In genomic region chr8:61225581-61226395, GRCm38 (mm10) we compare ENCODE assay signal across 8 mouse cellular contexts. TPM values are rescaled to one million over a fixed set of nuclear protein-coding genes. Genes with fewer than 3 reads are reported as not detected.
DNase-seq lines count a peak whose midpoint lies in the region; ATAC-seq and TF ChIP-seq lines count a peak whose summit lies in the region.

No protein-coding gene starts in this region.

- H3K36me3 ChIP-seq in intestine, embryonic 15.5 days = no peaks in the 10 kb centered on the region
- H3K36me3 ChIP-seq in liver, embryonic 15.5 days (replicated peaks) = no peaks in the 10 kb centered on the region

- H3K4me3 ChIP-seq in brown adipose tissue, adult 24 weeks (ENCODE audit: insufficient read depth, low read depth, low read length) = peak overlapping the region; percentile 92
- peak overlapping the region; percentile 95 for H3K4me3 ChIP-seq in embryonic fibroblast, embryonic 13.5 days (ENCODE audit: insufficient read depth, low read length)
- H3K4me3 ChIP-seq in intestine, embryonic 15.5 days (replicated peaks) = peak overlapping the region; percentile 83
- no peak overlapping the region for H3K4me3 ChIP-seq in liver, embryonic 15.5 days (replicated peaks)

- 42% methylated on average over 20 of the region's 20 CpGs for WGBS in intestine, embryonic 15.5 days
- 61% methylated on average over 20 of the region's 20 CpGs for WGBS in liver, embryonic 15.5 days (ENCODE audit: insufficient replicate concordance)

- DNase-seq in natural killer cell, adult 2 months (ENCODE audit: low spot score in 2 of 2) = no peak
- no peak for DNase-seq in frontal cortex, postnatal 36 days (ENCODE audit: low spot score in 2 of 2)
- no peak for DNase-seq in spleen, postnatal 36 days (ENCODE audit: low spot score in 2 of 2)

- no peaks in the 10 kb centered on the region for H3K9me3 ChIP-seq in intestine, embryonic 15.5 days
- H3K9me3 ChIP-seq in liver, embryonic 15.5 days (replicated peaks) = no peaks in the 10 kb centered on the region

- peak overlapping the region; percentile 79 for H3K27ac ChIP-seq in brown adipose tissue, adult 24 weeks (replicated peaks; ENCODE audit: low read depth, low read length)
- peak overlapping the region; percentile 3; the same call in 1 of the 2 replicates for H3K27ac ChIP-seq in embryonic fibroblast, embryonic 13.5 days (ENCODE audit: insufficient read depth, low read length)
- H3K27ac ChIP-seq in intestine, embryonic 15.5 days = peak overlapping the region; percentile 36
- no peak overlapping the region for H3K27ac ChIP-seq in liver, embryonic 15.5 days (replicated peaks)

- peak overlapping the region; percentile 86 for H3K4me2 ChIP-seq in intestine, embryonic 15.5 days (replicated peaks)
- peak overlapping the region; percentile 75; the same call in 1 of the 2 replicates for H3K4me2 ChIP-seq in liver, embryonic 15.5 days

- TF ChIP-seq POLR2A in embryonic fibroblast, embryonic 13.5 days (IDR thresholded peaks at IDR 0.05; ENCODE audit: low read depth, low read length) = no peak

- TF ChIP-seq CTCF in embryonic fibroblast, embryonic 13.5 days (IDR thresholded peaks at IDR 0.05; ENCODE audit: borderline replicate concordance, insufficient read depth, low read length) = no peak

- H3K27me3 ChIP-seq in intestine, embryonic 15.5 days (replicated peaks) = no peaks in the 10 kb centered on the region
- H3K27me3 ChIP-seq in liver, embryonic 15.5 days = peaks cover 39% of the 10 kb centered on the region

- peaks cover 19% of the 10 kb centered on the region for H3K4me1 ChIP-seq in brown adipose tissue, adult 24 weeks (ENCODE audit: control insufficient read depth, insufficient read depth, insufficient read length, low read length)
- H3K4me1 ChIP-seq in embryonic fibroblast, embryonic 13.5 days (ENCODE audit: control insufficient read depth, insufficient read depth, low read length) = peaks cover 4% of the 10 kb centered on the region; the same call in 1 of the 2 replicates
- H3K4me1 ChIP-seq in intestine, embryonic 15.5 days (replicated peaks) = peaks cover 17% of the 10 kb centered on the region
- H3K4me1 ChIP-seq in liver, embryonic 15.5 days (replicated peaks) = peaks cover 9% of the 10 kb centered on the region; the same call in 1 of the 2 replicates

- H3K9ac ChIP-seq in intestine, embryonic 15.5 days = peak overlapping the region; percentile 33
- no peak overlapping the region for H3K9ac ChIP-seq in liver, embryonic 15.5 days

- no peak for ATAC-seq in intestine, embryonic 15.5 days
- no peak for ATAC-seq in liver, embryonic 15.5 days (ENCODE audit: insufficient read depth)
- no peak for ATAC-seq in cerebellum, adult (ENCODE audit: insufficient number of reproducible peaks, low FRiP score, low TSS enrichment)

RNA-seq across cellular contexts. Expression of gene Sh3rf1, which starts 2.1 kb away (rescaled TPM):
- 2.1 and 3.4 TPM in 2 replicates for polyA plus RNA-seq in brown adipose tissue, adult 24 weeks (2012; ENCODE audit: insufficient read depth, insufficient read length, missing spikeins)
- 10.9 and 20.5 TPM in 2 replicates for polyA plus RNA-seq in embryonic fibroblast, embryonic 13.5 days (2011; ENCODE audit: insufficient read length, low read depth, missing spikeins)
- 11.4 and 11.7 TPM in 2 replicates for polyA plus RNA-seq in intestine, embryonic 15.5 days (2015; fragmentation: Nextera tagmentation; extraction: Ambion mirVana)
- polyA plus RNA-seq in liver, embryonic 15.5 days (2015; fragmentation: Nextera tagmentation; extraction: Ambion mirVana) = 1.1 and 1.2 TPM in 2 replicates
